Mouse (Mus musculus) midbrain, embryonic 16.5 days (tissue): Measurements from ENCODE around the gene Cryga. TPM values are rescaled to one million over a fixed set of nuclear protein-coding genes. Genes with fewer than 3 reads are reported as not detected.

ENCODE experiments used
- ATAC-seq: fragments of 200-750 bp; cut with Nextera tagmentation; 2 replicates; pipeline ENCODE4 v1.8.0; 2017; ENCODE audit warnings: moderate TSS enrichment
- H3K27ac ChIP-seq: fragments of 300-500 bp; sonication (generic); 2 replicates; pipeline ENCODE4 v1.5.1; 2014; ENCODE audit warnings: mild to moderate bottlenecking, low read length, mixed read lengths
- H3K27me3 ChIP-seq: fragments of 300-500 bp; sonication (generic); 2 replicates; pipeline ENCODE4 v1.6.1; 2014; ENCODE audit warnings: low read depth, low read length, mixed read lengths; ENCODE audit not compliant: control insufficient read depth, insufficient read depth
- H3K36me3 ChIP-seq: fragments of 300-500 bp; sonication (generic); 2 replicates; pipeline ENCODE4 v1.6.1; 2014; ENCODE audit warnings: mild to moderate bottlenecking, low read length, moderate library complexity, mixed read lengths; ENCODE audit not compliant: control insufficient read depth, insufficient read depth
- H3K4me1 ChIP-seq: fragments of 300-500 bp; sonication (generic); 2 replicates; pipeline ENCODE4 v1.6.1; 2014; ENCODE audit warnings: mild to moderate bottlenecking, low read length, mixed read lengths; ENCODE audit not compliant: control insufficient read depth, insufficient read depth
- H3K4me2 ChIP-seq: fragments of 300-500 bp; sonication (generic); 2 replicates; pipeline ENCODE4 v1.6.1; 2014; ENCODE audit warnings: mild to moderate bottlenecking, low read length, mixed read lengths
- H3K4me3 ChIP-seq: fragments of 300-500 bp; sonication (generic); 2 replicates; pipeline ENCODE4 v1.5.1; 2014; ENCODE audit warnings: low read depth, mild to moderate bottlenecking, low read length, moderate library complexity, mixed read lengths
- H3K9ac ChIP-seq: fragments of 300-500 bp; sonication (generic); 2 replicates; pipeline ENCODE4 v1.6.1; 2014; ENCODE audit warnings: low read depth, low read length, mixed read lengths
- H3K9me3 ChIP-seq: fragments of 300-500 bp; sonication (generic); replicated peaks from 2 replicates; pipeline ENCODE4 v1.6.1; 2014; ENCODE audit warnings: mild to moderate bottlenecking, low read length, mixed read lengths; ENCODE audit not compliant: control insufficient read depth, poor library complexity, severe bottlenecking
- WGBS: fragments of 180-500 bp; shearing (Covaris S2); extraction: QIAGEN DNeasy Blood & Tissue Kit; methylation state at CpG from one replicate; pipeline ENCODE4 v1.1.7; 2014; 5-methylcytosine and 5-hydroxymethylcytosine counted together
- polyA plus RNA-seq: library from polyadenylated mRNA; unstranded; fragments of >200 nt; fragmentation: Nextera tagmentation; extraction: Ambion mirVana; gene quantifications from 2 replicates; pipeline ENCODE4 v1.2.1, GENCODE M21; 2015

Gene Cryga
- polyA plus RNA-seq, 1 experiment from 2014 or later: not detected

DNA sequence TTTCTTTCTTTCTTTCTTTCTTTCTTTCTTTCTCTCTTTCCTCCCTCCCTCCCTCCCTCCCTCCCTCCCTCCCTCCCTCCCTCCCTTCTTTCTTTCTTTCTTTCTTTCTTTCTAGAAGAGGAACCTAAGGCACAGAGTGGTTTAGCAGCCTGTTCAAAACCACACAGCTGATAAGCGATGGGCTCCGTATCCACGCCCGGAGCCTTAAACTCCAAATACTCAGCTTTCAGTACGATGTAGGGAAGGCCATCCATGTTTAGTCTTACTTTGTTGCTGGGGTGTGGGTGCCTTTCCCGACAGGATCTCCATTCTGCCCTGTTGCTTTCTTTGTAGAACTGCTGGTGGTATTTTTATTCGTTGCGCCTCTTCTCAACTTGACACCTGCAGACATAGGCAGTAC lies 6.0 kb upstream of the Cryga start:
- ATAC-seq: no peak
- Histone ChIP-seq H3K9me3 (no peaks in the 10 kb centered on the region), H3K4me2 (no peak overlapping the region), H3K9ac (no peak overlapping the region), H3K4me3 (no peak overlapping the region), H3K27me3 (no peaks in the 10 kb centered on the region), H3K4me1 (no peaks in the 10 kb centered on the region), H3K27ac (no peak overlapping the region), H3K36me3 (no peaks in the 10 kb centered on the region)
- 96% methylated on average over 8 of the region's 8 CpGs for WGBS

DNA sequence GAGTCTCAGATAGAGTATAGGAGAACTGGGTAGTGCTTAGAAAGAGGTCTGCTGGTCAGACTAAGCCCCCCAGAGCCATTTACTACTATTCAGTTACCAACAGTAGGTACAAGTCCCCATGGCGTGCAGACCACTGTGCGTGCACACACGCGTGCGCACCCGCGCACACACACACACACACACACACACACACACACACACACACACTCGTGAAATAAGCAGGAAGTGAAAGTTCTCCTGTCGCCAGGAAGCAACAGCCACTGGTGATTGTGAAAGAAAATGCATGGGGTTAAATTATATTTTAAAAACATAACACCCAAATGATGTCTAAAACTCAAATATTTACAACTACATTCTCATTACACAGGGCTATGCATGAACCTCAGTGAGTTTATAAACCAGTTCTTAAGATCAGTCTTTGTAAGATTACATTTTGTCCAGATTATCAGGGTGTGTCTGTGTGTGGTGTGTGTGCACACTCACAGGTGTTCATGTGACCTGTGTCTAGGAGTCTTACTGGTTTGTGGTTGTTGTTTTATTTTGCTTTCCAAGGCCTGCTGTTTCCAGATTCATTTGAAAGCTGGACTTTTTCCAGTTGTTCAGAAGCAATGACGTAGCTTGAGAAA lies 4.6 kb upstream of the Cryga start:
- Histone ChIP-seq H3K4me3 (no peak overlapping the region), H3K27ac (no peak overlapping the region), H3K36me3 (no peaks in the 10 kb centered on the region), H3K4me1 (no peaks in the 10 kb centered on the region), H3K9ac (no peak overlapping the region), H3K27me3 (no peaks in the 10 kb centered on the region), H3K4me2 (no peak overlapping the region), H3K9me3 (no peaks in the 10 kb centered on the region)
- no peak for ATAC-seq
- 88% methylated on average over 10 of the region's 10 CpGs for WGBS

GRCm38 (mm10) chr1:65096953-65097352 lies 6.2 kb downstream of the Cryga start:
- ATAC-seq: no peak
- Histone ChIP-seq H3K9me3 (no peaks in the 10 kb centered on the region), H3K36me3 (no peaks in the 10 kb centered on the region), H3K27ac (no peak overlapping the region), H3K4me2 (no peak overlapping the region), H3K9ac (no peak overlapping the region), H3K27me3 (no peaks in the 10 kb centered on the region), H3K4me1 (no peaks in the 10 kb centered on the region), H3K4me3 (no peak overlapping the region)
- WGBS: 89% methylated on average over 3 of the region's 3 CpGs

- Histone ChIP-seq H3K36me3 (no peaks in the 10 kb centered on the region), H3K4me2 (no peak overlapping the region), H3K27ac (no peak overlapping the region), H3K27me3 (no peaks in the 10 kb centered on the region), H3K4me3 (no peak overlapping the region), H3K4me1 (no peaks in the 10 kb centered on the region), H3K9ac (no peak overlapping the region), H3K9me3 (no peaks in the 10 kb centered on the region)
- ATAC-seq: no peak
- 90% methylated on average over 3 of the region's 3 CpGs for WGBS
Observed at GRCm38 (mm10) chr1:65091566-65091965, 11.6 kb downstream of the Cryga start.

DNA sequence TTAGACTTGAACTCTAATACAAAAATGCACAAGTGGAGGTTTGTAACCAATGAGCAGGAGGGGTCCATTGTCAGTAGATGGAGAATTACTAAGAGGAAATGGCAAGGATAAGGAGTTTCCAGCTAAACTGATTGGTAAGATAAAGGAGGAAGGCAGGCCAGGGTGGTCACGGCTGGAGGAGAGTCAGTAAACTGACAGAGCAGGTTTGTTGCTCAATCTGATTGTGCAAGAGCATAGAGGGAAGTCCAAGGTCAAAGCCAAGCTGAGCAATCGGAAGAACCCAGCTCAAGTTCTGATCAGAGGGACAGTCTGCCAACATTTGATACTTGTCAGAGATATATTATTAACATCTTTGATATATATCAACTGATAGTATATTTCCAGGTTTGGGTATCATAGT lies 12.8 kb downstream of the Cryga start:
- Histone ChIP-seq H3K4me3 (no peak overlapping the region), H3K4me1 (no peaks in the 10 kb centered on the region), H3K9me3 (no peaks in the 10 kb centered on the region), H3K36me3 (no peaks in the 10 kb centered on the region), H3K27me3 (no peaks in the 10 kb centered on the region), H3K9ac (no peak overlapping the region), H3K27ac (no peak overlapping the region), H3K4me2 (no peak overlapping the region)
- no peak for ATAC-seq
- WGBS: 81% methylated on average over 2 of the region's 2 CpGs

DNA sequence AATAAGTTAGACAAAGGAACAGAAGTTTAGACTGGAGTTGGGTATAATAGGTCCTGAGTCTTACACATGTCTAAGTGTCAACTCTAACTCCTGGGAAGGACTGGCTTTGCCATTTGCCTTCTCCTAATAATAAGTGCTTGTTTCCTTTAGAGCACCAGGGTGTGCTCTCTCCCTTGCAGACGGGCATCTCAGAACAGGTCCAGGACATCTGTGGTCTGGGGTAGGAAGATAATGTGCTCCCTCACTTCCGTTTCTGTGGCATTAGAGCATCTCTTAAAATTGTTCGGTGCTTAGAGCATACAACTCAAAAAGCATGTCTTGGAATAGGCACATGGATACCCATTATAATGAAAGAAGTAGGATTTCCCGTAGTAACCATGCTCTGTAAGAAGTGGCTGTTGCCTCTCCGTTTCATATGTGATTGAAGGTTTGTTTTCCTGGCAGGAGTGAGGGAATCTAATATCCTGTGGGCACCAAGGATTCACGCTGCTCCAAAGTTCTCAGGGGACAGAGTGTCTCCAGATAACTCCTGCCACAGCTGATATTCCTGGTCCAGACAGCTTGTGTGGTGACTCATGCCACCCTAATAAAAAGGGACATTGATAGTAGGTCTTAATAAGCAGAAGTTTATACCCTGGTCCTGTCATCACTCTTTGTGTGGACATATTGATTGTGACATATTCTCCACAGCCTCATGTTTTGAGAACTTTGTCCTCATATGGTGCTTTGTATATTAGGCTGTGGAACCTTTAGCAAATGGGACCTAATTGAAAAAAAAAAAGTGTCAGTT lies 14.4 kb downstream of the Cryga start:
- no peak for ATAC-seq
- H3K27ac ChIP-seq: no peak overlapping the region
- no peaks in the 10 kb centered on the region for H3K27me3 ChIP-seq
- H3K36me3 ChIP-seq: no peaks in the 10 kb centered on the region
- H3K4me2 ChIP-seq: no peak overlapping the region
- WGBS: 86% methylated on average over 6 of the region's 6 CpGs
- H3K9me3 ChIP-seq: no peaks in the 10 kb centered on the region
- H3K4me1 ChIP-seq: no peaks in the 10 kb centered on the region
- H3K9ac ChIP-seq: no peak overlapping the region
- no peak overlapping the region for H3K4me3 ChIP-seq

DNA sequence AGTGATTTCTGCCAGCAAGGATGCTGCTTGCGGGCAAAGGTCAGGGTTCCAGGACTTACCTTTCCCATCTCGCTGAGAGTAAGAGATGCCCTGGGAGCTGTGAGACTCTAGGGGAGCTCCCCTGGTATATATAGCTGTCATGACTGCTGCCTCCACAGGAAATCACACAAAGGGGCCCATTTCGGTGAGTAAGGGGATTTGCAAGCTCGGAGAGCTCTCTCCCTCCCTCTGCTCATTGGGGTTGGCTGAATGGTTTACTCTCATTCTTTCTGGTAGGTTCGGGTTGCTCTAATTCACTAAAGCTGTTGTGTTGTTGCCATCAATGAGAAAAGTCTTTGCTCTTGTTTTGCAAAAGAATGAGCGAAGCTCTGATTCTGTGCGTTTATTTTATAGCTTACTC lies 21.0 kb downstream of the Cryga start, which contains the start of gene Crygb:
Crygb (minus strand) TSS at position 101 of the 400 bp plus-strand sequence.
- H3K4me1 ChIP-seq: no peaks in the 10 kb centered on the region
- peak within 1 kb of the TSS; percentile 14; the same call in 1 of the 2 replicates for H3K4me2 ChIP-seq
- H3K27ac ChIP-seq: no peak within 1 kb of the TSS
- WGBS: 19% methylated on average over 7 of the region's 7 CpGs
- H3K4me3 ChIP-seq: no peak within 1 kb of the TSS
- no peaks in the 10 kb centered on the region for H3K9me3 ChIP-seq
- no peaks in the 10 kb centered on the region for H3K36me3 ChIP-seq
- no peak within 1 kb of the TSS for H3K9ac ChIP-seq
- ATAC-seq: no peak
- H3K27me3 ChIP-seq: no peaks in the 10 kb centered on the region

DNA sequence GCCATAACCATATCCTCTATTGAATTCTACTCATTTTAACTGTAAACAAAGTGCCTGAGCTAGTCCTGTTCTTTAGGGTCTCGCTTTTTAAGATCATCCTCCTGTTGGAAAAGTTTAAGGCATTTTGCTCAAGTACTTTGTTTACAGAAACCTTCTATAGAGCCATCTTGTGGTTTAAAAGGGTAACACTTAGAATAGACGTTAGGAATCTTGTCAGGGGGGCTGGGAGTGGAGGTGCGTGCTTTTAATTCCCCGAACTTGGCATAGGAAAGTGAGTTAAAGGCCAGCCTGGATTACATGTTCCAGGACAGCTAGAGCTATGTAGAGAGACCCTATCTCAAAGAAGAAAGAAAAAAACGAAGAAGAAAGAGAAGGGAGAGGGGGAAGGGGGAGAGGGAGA lies 27.6 kb downstream of the Cryga start:
- no peak overlapping the region for H3K4me2 ChIP-seq
- no peak overlapping the region for H3K27ac ChIP-seq
- H3K9ac ChIP-seq: no peak overlapping the region
- H3K36me3 ChIP-seq: no peaks in the 10 kb centered on the region
- H3K4me3 ChIP-seq: no peak overlapping the region
- H3K4me1 ChIP-seq: no peaks in the 10 kb centered on the region
- H3K9me3 ChIP-seq: no peaks in the 10 kb centered on the region
- 30% methylated on average over 5 of the region's 5 CpGs for WGBS
- H3K27me3 ChIP-seq: no peaks in the 10 kb centered on the region
- no peak for ATAC-seq

GRCm38 (mm10) chr1:65073589-65073988 lies 29.6 kb downstream of the Cryga start, which contains the start of gene Crygc:
Crygc (minus strand) TSS chr1:65073689.
- Histone ChIP-seq H3K4me1 (no peaks in the 10 kb centered on the region), H3K9me3 (no peaks in the 10 kb centered on the region), H3K36me3 (no peaks in the 10 kb centered on the region), H3K4me2 (no peak within 1 kb of the TSS), H3K4me3 (no peak within 1 kb of the TSS), H3K27me3 (no peaks in the 10 kb centered on the region), H3K9ac (no peak within 1 kb of the TSS), H3K27ac (no peak within 1 kb of the TSS)
- ATAC-seq: no peak
- WGBS: 62% methylated on average over 6 of the region's 6 CpGs
